ENCODE assay signal across 9 mouse cellular contexts in the genomic region with DNA sequence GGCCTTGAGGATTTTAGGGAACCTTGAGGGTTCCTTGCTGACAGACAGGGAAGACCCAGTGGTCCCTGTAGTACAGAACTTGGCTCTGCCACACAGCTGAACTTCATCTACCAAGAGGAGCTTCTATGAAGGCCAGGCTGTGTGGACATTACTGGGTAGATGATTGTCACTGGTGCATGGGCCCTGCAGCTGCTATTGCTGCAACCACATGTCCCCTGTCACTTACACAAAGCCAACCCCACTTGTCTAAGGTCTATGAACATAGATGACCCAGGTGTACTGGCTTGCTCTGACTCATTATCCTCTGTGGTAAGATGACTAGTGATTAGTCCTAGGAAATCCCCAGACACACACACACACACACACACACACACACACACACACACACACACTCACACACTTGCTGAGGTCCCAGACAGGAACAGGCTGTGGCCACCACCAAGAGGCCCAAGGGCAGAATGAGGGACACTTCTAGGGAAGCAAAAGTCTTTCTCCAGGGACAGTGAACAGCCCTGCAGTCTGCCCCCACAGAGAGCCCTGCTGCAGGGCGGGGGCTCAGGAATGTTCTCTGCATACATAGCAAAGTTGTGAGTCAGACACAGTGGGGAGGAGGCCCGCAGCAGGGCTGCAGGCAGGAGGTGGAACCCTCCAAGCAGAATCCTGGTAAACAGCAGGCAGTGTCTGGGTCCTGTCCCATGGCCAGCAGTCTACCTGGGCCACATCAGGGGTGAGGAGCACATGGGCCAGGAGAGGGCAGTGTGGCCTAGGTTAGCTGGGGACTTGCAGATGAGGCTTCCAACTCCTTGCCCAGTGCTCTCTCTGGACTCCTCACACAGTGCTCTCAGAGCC. TPM values are rescaled to one million over a fixed set of nuclear protein-coding genes. Genes with fewer than 3 reads are reported as not detected.
A peak's percentile ranks its signal among the peaks of the same experiment; 100 is the strongest.
DNase-seq lines count a peak whose midpoint lies in the region; ATAC-seq and TF ChIP-seq lines count a peak whose summit lies in the region.
"Had no signal": no experiment of that assay in that cellular context is flagged by ENCODE, and none has a peak within 500 bp of the region (broad histone marks: within the 10 kb centered on the region; RNA-seq: fewer than 3 reads in every experiment).

No protein-coding gene starts in this region.

- no peaks in the 10 kb centered on the region for H3K36me3 ChIP-seq in CH12.LX (replicated peaks in 1 of 2; ENCODE audit: control insufficient read depth in 1 of 2, insufficient read depth in 1 of 2, low read length in 1 of 2)
- no peaks in the 10 kb centered on the region for H3K36me3 ChIP-seq in heart, embryonic 14.5 days (ENCODE audit: control insufficient read depth, insufficient read depth, low read length)
- H3K36me3 ChIP-seq: hindbrain, embryonic 15.5 days had no signal

- H3K4me3 ChIP-seq in CH12.LX (replicated peaks in 1 of 3; ENCODE audit: low read depth in 2 of 3, low read length in 2 of 3, poor library complexity in 1 of 3) = no peak overlapping the region
- no peak overlapping the region for H3K4me3 ChIP-seq in heart, embryonic 14.5 days (ENCODE audit: control insufficient read depth in 1 of 2, insufficient read depth in 1 of 2, low read depth in 1 of 2, low read length in 2 of 2)
- H3K4me3 ChIP-seq: hindbrain, embryonic 15.5 days had no signal

- TF ChIP-seq CTCF in CH12.LX (conservative IDR thresholded peaks at IDR 0.05 in 1 of 2, IDR thresholded peaks at IDR 0.05 in 1 of 2; ENCODE audit: low read depth in 2 of 2, low read length in 2 of 2) = peak in 1 of 2 experiments; percentile 39; a peak in 2 of 4 replicates

- H3K4me2 ChIP-seq in CH12.LX (ENCODE audit: insufficient read depth, low read depth, poor library complexity, severe bottlenecking) = no peak overlapping the region
- no peak overlapping the region for H3K4me2 ChIP-seq in heart, embryonic 14.5 days (ENCODE audit: low read length)
- H3K4me2 ChIP-seq: hindbrain, embryonic 15.5 days had no signal

- no peak for TF ChIP-seq POLR2A in CH12.LX (IDR thresholded peaks at IDR 0.05; ENCODE audit: low read depth, low read length)

- TF ChIP-seq EP300 in CH12.LX (IDR thresholded peaks at IDR 0.05; ENCODE audit: low read length) = no peak

- H3K27me3 ChIP-seq in CH12.LX (replicated peaks) = peaks cover 53% of the 10 kb centered on the region
- no peaks in the 10 kb centered on the region for H3K27me3 ChIP-seq in heart, embryonic 14.5 days (ENCODE audit: control insufficient read depth, insufficient read depth, low read length)
- H3K27me3 ChIP-seq: hindbrain, embryonic 15.5 days had no signal

- H3K27ac ChIP-seq in CH12.LX (ENCODE audit: insufficient read depth, low read depth) = no peak overlapping the region
- H3K27ac ChIP-seq in heart, embryonic 14.5 days (replicated peaks in 1 of 2; ENCODE audit: control insufficient read depth in 1 of 2, insufficient read depth in 1 of 2, low read depth in 2 of 2, low read length in 2 of 2) = peak overlapping the region; percentile 71 to 73
- H3K27ac ChIP-seq: hindbrain, embryonic 15.5 days had no signal

- in situ Hi-C loops in CH12.LX (cut with MboI; ENCODE audit: low pct_ligation_motif_present, low pct_unique_long_range_greater_than_20kb, low sequenced_read_pairs) = no loop called here

- DNase-seq in cerebellum, adult 11 months = peak; percentile 44
- DNase-seq in cerebellum, postnatal 4 days (ENCODE audit: low spot score in 2 of 2) = no peak
- peak; percentile 31 for DNase-seq in CH12.LX (ENCODE audit: extremely low read depth)
- DNase-seq in kidney, postnatal 4 days = peak; percentile 65 to 82
- DNase-seq in lung, postnatal 4 days = peak; percentile 71 to 88
- no peak for DNase-seq in spleen, postnatal 14 days (ENCODE audit: low spot score in 2 of 2)

- 0% methylated on average over 2 of the region's 2 CpGs for whole genome bisulfite sequencing in heart, embryonic 14.5 days

- H3K9ac ChIP-seq in CH12.LX (ENCODE audit: insufficient read depth, low read depth) = no peak overlapping the region
- H3K9ac ChIP-seq in heart, embryonic 14.5 days (ENCODE audit: low read length) = peak overlapping the region; percentile 40; the same call in 1 of the 2 replicates
- H3K9ac ChIP-seq: hindbrain, embryonic 15.5 days had no signal

- ATAC-seq in common myeloid progenitor, adult 5-6 weeks (replicated peaks; ENCODE audit: low read depth, poor library complexity, severe bottlenecking) = peak; percentile 48; the same call in 1 of the 2 replicates
- ATAC-seq in heart, embryonic 14.5 days (ENCODE audit: insufficient number of reproducible peaks, insufficient read depth, low FRiP score, low read depth) = peak; percentile 81

- H3K79me2 ChIP-seq in CH12.LX (replicated peaks; ENCODE audit: control insufficient read depth, extremely low read depth, insufficient read depth, poor library complexity, severe bottlenecking) = no peaks in the 10 kb centered on the region

- TF ChIP-seq RAD21 in CH12.LX (IDR thresholded peaks at IDR 0.05; ENCODE audit: low read depth, low read length) = peak; percentile 28

- dilution Hi-C loops in CH12.LX (cut with MboI; ENCODE audit: extremely low pct_ligation_motif_present, extremely low pct_unique_long_range_greater_than_20kb, low sequenced_read_pairs) = no loop called here

- H3K4me1 ChIP-seq in CH12.LX (ENCODE audit: control insufficient read depth in 1 of 2, insufficient read depth in 2 of 2) = peaks cover 0 to 11% of the 10 kb centered on the region in 2 experiments; a peak in 2 of 4 replicates
- peaks cover 16 to 20% of the 10 kb centered on the region in 2 experiments for H3K4me1 ChIP-seq in heart, embryonic 14.5 days (ENCODE audit: control insufficient read depth in 2 of 2, insufficient read depth in 2 of 2, low read length in 2 of 2)
- H3K4me1 ChIP-seq: hindbrain, embryonic 15.5 days had no signal

- H3K9me3 ChIP-seq in CH12.LX (replicated peaks; ENCODE audit: low read length) = peaks cover 7% of the 10 kb centered on the region
- no peaks in the 10 kb centered on the region for H3K9me3 ChIP-seq in heart, embryonic 14.5 days (ENCODE audit: control insufficient read depth, low read length)
- H3K9me3 ChIP-seq: hindbrain, embryonic 15.5 days had no signal

TF ChIP-seq in CH12.LX, 34 proteins besides CTCF, POLR2A, EP300 and RAD21:
- TF ChIP-seq MAFK (IDR thresholded peaks at IDR 0.05; ENCODE audit: insufficient replicate concordance, low read length) (no peak), MAX (IDR thresholded peaks at IDR 0.05; ENCODE audit: low read length) (no peak), MAZ (IDR thresholded peaks at IDR 0.05; ENCODE audit: low read depth, low read length) (no peak), TCF12 (IDR thresholded peaks at IDR 0.05; ENCODE audit: low read depth, low read length) (0 out of 2 replicates have a peak, but pooled peaks have one; percentile 12), SMC3 (IDR thresholded peaks at IDR 0.05; ENCODE audit: low read depth, low read length) (peak; percentile 29; the same call in 1 of the 2 replicates), KAT2A (IDR thresholded peaks at IDR 0.05; ENCODE audit: insufficient replicate concordance, low read length) (no peak), ZMIZ1 (IDR thresholded peaks at IDR 0.05; ENCODE audit: low read depth, low read length) (no peak), ETS1 (conservative IDR thresholded peaks at IDR 0.05; ENCODE audit: low read depth, low read length) (peak; percentile 43)

RNA-seq across cellular contexts. Expression of gene 1810010D01Rik, which starts 14.1 kb away (rescaled TPM):
- total RNA-seq in CH12.LX (2012; rRNA removed) (not detected in 2 replicates), CH12.LX (2014; rRNA removed) (not detected in 2 replicates)
- not detected in 2 replicates for polyA plus RNA-seq in CH12.LX (2012; ENCODE audit: insufficient read length, low read depth)
- not detected in 2 replicates for total RNA-seq in common myeloid progenitor, adult 5-6 weeks (2017)
- polyA plus RNA-seq in heart, embryonic 14.5 days (2014; fragmentation: Nextera tagmentation; extraction: Ambion mirVana) = 0.23 TPM in 1 of 2 replicates, not detected in the other
- polyA plus RNA-seq: hindbrain, embryonic 15.5 days had no signal

Comparison
In these comparisons a context has a peak if more than half of its experiments do, and no peak if none do; other contexts are left out.
1. DNase-seq: peak in cerebellum, adult 11 months (single experiment), CH12.LX (single experiment), kidney, postnatal 4 days (2 of 2) and lung, postnatal 4 days (2 of 2); none in cerebellum, postnatal 4 days (0 of 2) and spleen, postnatal 14 days (0 of 2).